Mouse (Mus musculus): Measurements from ENCODE around the gene Upk2. TPM values are rescaled to one million over a fixed set of nuclear protein-coding genes. Genes with fewer than 3 reads are reported as not detected.
"Not testable (repeated sequence)": the region's sequence is repeated elsewhere in the genome, so short reads cannot be mapped to it uniquely, and the experiment has no call there.

Gene Upk2
- total RNA-seq, 2 experiments from 2014 or later: not detected

- intact Hi-C loops (cut with DNase I): loop anchor here (2.0 kb wide), 1 partner anchor 21 kb away; no protein-coding TSS in a partner anchor
- DNase-seq (ENCODE audit: low spot score in 2 of 2): peak; percentile 64 to 80
These were observed 22.8 kb upstream of the Upk2 start for GRCm38 (mm10) chr9:44477339-44478228.

GRCm38 (mm10) chr9:44475936-44476335 is 21.2 kb upstream of the Upk2 start:
- no peak for DNase-seq (ENCODE audit: low spot score in 2 of 2)
- intact Hi-C loops (cut with DNase I): no loop called here

GRCm38 (mm10) chr9:44474327-44474726 is 19.6 kb upstream of the Upk2 start:
- intact Hi-C loops (cut with DNase I): no loop called here
- no peak for DNase-seq (ENCODE audit: low spot score in 2 of 2)

- no peak for DNase-seq (ENCODE audit: low spot score in 2 of 2)
- intact Hi-C loops (cut with DNase I): no loop called here
These were observed 18.4 kb upstream of the Upk2 start for GRCm38 (mm10) chr9:44473184-44473583.

GRCm38 (mm10) chr9:44468800-44469199 is 14.0 kb upstream of the Upk2 start:
- DNase-seq (ENCODE audit: low spot score in 2 of 2): peak in 1 of 2 experiments; percentile 52

GRCm38 (mm10) chr9:44468224-44468623 is 13.4 kb upstream of the Upk2 start:
- DNase-seq (ENCODE audit: low spot score in 2 of 2): no peak
- intact Hi-C loops (cut with DNase I): no loop called here

More at GRCm38 (mm10) chr9:44468800-44469199, 14.0 kb upstream of the Upk2 start:
- intact Hi-C loops (cut with DNase I): no loop called here

- intact Hi-C loops (cut with DNase I): no loop called here
- DNase-seq (ENCODE audit: low spot score in 2 of 2): no peak
These were observed 7.2 kb upstream of the Upk2 start for GRCm38 (mm10) chr9:44461950-44462349.

- peak; percentile 89 to 98 for DNase-seq (ENCODE audit: low spot score in 2 of 2)
- intact Hi-C loops (cut with DNase I): loop anchor here (2.0 kb wide), 1 partner anchor 22 kb away; no protein-coding TSS in a partner anchor
These were observed 2.4 kb upstream of the Upk2 start for GRCm38 (mm10) chr9:44457035-44457742.

- DNase-seq (ENCODE audit: low spot score in 2 of 2): peak; percentile 84
- intact Hi-C loops (cut with DNase I): loop anchor here (1.0 kb wide), 2 partner anchors 48 to 198 kb away; no protein-coding TSS in a partner anchor
These were observed 465 bp downstream of the Upk2 start for GRCm38 (mm10) chr9:44454132-44454890.

GRCm38 (mm10) chr9:44450387-44450786 is 4.4 kb downstream of the Upk2 start:
- intact Hi-C loops (cut with DNase I): no loop called here

GRCm38 (mm10) chr9:44444402-44445025 is 10.3 kb downstream of the Upk2 start:
- intact Hi-C loops (cut with DNase I); DNase-seq (ENCODE audit: low spot score in 2 of 2): not testable (repeated sequence)

More at GRCm38 (mm10) chr9:44450387-44450786, 4.4 kb downstream of the Upk2 start:
- DNase-seq (ENCODE audit: low spot score in 2 of 2): no peak

- no peak for DNase-seq (ENCODE audit: low spot score in 2 of 2)
- intact Hi-C loops (cut with DNase I): no loop called here
These were observed 13.8 kb downstream of the Upk2 start, which contains the start of gene Foxr1 for GRCm38 (mm10) chr9:44440961-44441360. Foxr1 (minus strand) TSS chr9:44441136.

- intact Hi-C loops (cut with DNase I): no loop called here
- no peak for DNase-seq (ENCODE audit: low spot score in 2 of 2)
These were observed 19.0 kb downstream of the Upk2 start for GRCm38 (mm10) chr9:44435747-44436146.

- intact Hi-C loops (cut with DNase I): no loop called here
- no peak for DNase-seq (ENCODE audit: low spot score in 2 of 2)
These were observed 22.1 kb downstream of the Upk2 start for GRCm38 (mm10) chr9:44432577-44433185.

- intact Hi-C loops (cut with DNase I): no loop called here
- DNase-seq (ENCODE audit: low spot score in 2 of 2): no peak
These were observed 31.2 kb downstream of the Upk2 start for GRCm38 (mm10) chr9:44423576-44423975.

- no peak for DNase-seq (ENCODE audit: low spot score in 2 of 2)
- intact Hi-C loops (cut with DNase I): no loop called here
These were observed 34.4 kb downstream of the Upk2 start for GRCm38 (mm10) chr9:44420280-44420898.

GRCm38 (mm10) chr9:44419730-44420129 is 35.0 kb downstream of the Upk2 start:
- intact Hi-C loops (cut with DNase I); DNase-seq (ENCODE audit: low spot score in 2 of 2): not testable (repeated sequence)
